Mouse (Mus musculus) ES-Bruce4 (cell line): ENCODE results near the gene Pdxp. TPM values are rescaled to one million over a fixed set of nuclear protein-coding genes. Genes with fewer than 3 reads are reported as not detected.

ENCODE experiments used
- H3K27ac ChIP-seq: 2 replicates; pipeline ENCODE4 v1.5.1; 2012; ENCODE audit warnings: low read length, inconsistent platforms; ENCODE audit not compliant: insufficient read depth
- H3K27me3 ChIP-seq: 2 replicates; pipeline ENCODE4 v1.6.1; 2012; ENCODE audit warnings: mild to moderate bottlenecking, low read length, inconsistent platforms; ENCODE audit not compliant: control insufficient read depth, poor library complexity, insufficient read depth, severe bottlenecking
- H3K36me3 ChIP-seq: 2 replicates; pipeline ENCODE4 v1.6.1; 2012; ENCODE audit warnings: inconsistent platforms, mild to moderate bottlenecking, low read length, moderate library complexity; ENCODE audit not compliant: control insufficient read depth, poor library complexity, insufficient read depth, severe bottlenecking
- H3K4me1 ChIP-seq: one replicate; pipeline ENCODE4 v1.8.1; 2011; ENCODE audit warnings: low read length; ENCODE audit not compliant: control insufficient read depth, insufficient read depth
- H3K4me3 ChIP-seq: 2 replicates; pipeline ENCODE4 v1.5.1; 2011; ENCODE audit warnings: low read depth, mild to moderate bottlenecking, low read length
- H3K9ac ChIP-seq: 2 replicates; pipeline ENCODE4 v1.6.1; 2012; ENCODE audit warnings: low read depth, mild to moderate bottlenecking, inconsistent platforms; ENCODE audit not compliant: poor library complexity, severe bottlenecking
- H3K9me3 ChIP-seq: replicated peaks from 2 replicates; pipeline ENCODE4 v1.6.1; 2012; ENCODE audit warnings: mild to moderate bottlenecking, low read length, inconsistent platforms; ENCODE audit not compliant: control insufficient read depth, poor library complexity, insufficient read depth, severe bottlenecking
- CTCF ChIP-seq: IDR thresholded peaks from one replicate; pipeline ENCODE4 v1.8.1; 2011; ENCODE audit warnings: low read depth, low read length
- EP300 ChIP-seq: IDR thresholded peaks from 2 replicates; pipeline ENCODE4 v1.6.1; 2011; ENCODE audit warnings: low read depth, low read length; ENCODE audit not compliant: insufficient read depth
- POLR2A ChIP-seq: IDR thresholded peaks from one replicate; pipeline ENCODE4 v1.8.1; 2011; ENCODE audit warnings: low read length; ENCODE audit not compliant: insufficient read depth
- polyA plus RNA-seq: library from polyadenylated mRNA; stranded (reverse); fragments of >200 nt; gene quantifications from 2 replicates; pipeline ENCODE4 v1.2.4, GENCODE M21; 2011; ENCODE audit warnings: low read depth; ENCODE audit not compliant: missing spikeins, insufficient read depth, insufficient read length

Pdxp gene
- polyA plus RNA-seq, 1 experiment = 22.8 TPM

DNA sequence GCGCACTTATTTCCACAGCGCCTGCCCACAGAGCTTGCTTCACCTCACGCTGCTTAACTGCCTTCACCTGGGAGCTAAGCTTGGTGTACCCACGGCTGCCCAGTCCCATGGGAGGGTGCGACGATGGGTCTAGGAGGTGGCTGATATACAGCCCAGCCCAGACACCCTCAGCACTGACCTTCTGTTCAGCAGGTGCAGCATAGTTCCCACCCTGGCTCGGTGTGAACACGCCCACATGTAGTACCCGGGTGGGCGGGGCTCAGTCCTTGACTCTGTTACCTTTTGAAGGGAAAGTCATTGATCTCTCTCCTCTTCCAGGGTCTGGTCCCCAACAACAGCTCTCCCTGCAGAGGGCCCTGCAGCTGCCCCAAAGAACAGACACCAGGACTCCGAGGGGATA is 45.8 kb downstream of the Pdxp start:
- no peaks in the 10 kb centered on the region for H3K36me3 ChIP-seq

DNA sequence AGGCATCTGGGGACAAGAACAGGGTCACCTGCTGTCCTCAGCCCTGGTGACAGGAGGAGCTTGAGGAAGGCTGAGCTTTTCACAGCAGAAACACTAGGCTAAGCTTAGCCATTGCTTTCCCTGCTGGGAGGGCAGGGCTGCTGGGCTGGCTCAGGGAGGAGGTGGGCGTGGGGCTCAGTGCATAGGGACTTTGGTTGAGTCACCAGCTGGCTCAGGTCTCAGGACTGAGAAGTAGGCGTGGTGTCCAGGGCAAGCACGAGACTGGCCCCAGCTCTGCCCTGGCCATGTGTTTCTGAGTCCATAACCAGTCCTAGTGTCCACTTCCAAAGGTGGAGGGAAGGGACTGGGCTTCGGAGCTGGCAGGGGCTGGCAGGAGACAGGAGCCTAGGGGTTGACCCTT is 46.4 kb downstream of the Pdxp start:
- Histone ChIP-seq H3K4me1 (no peaks in the 10 kb centered on the region), H3K9ac (no peak overlapping the region), H3K36me3 (no peaks in the 10 kb centered on the region), H3K27me3 (no peaks in the 10 kb centered on the region), H3K4me3 (no peak overlapping the region), H3K9me3 (no peaks in the 10 kb centered on the region), H3K27ac (no peak overlapping the region)
- TF ChIP-seq POLR2A = no peak
- TF ChIP-seq CTCF = no peak
- TF ChIP-seq EP300 = no peak

More for the DNA sequence above, 45.8 kb downstream of the Pdxp start:
- H3K4me1 ChIP-seq = no peaks in the 10 kb centered on the region
- no peaks in the 10 kb centered on the region for H3K27me3 ChIP-seq
- no peak overlapping the region for H3K9ac ChIP-seq
- TF ChIP-seq CTCF (no peak), POLR2A (no peak), EP300 (no peak)
- no peaks in the 10 kb centered on the region for H3K9me3 ChIP-seq
- H3K4me3 ChIP-seq = no peak overlapping the region
- H3K27ac ChIP-seq = no peak overlapping the region

DNA sequence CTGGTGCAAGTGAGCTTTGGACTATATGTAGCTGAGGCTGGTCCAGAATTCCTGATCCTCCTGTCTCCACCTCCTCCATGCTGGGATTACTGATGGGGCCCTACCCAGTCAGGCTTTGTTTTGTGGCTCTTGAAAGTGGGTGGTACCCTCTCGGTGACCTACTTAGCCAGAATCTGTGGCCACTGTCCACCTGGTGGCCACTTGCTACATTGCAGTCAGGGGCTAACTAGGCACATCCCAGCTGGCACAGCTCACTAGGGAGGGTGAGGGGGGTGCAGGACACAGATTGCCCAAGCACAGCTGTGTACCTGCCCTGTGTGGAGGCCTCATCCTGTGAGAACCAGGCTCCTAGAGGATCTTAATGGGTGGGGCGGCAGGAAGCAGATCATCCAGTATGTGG is 49.2 kb downstream of the Pdxp start:
- Histone ChIP-seq H3K9ac (no peak overlapping the region), H3K36me3 (no peaks in the 10 kb centered on the region), H3K27ac (no peak overlapping the region), H3K9me3 (no peaks in the 10 kb centered on the region), H3K4me3 (no peak overlapping the region), H3K27me3 (no peaks in the 10 kb centered on the region), H3K4me1 (no peaks in the 10 kb centered on the region)
- TF ChIP-seq POLR2A (no peak), EP300 (no peak), CTCF (peak; percentile 37)

Other genes starting within 250 kb of the Pdxp start
- 0.07 and 0.12 TPM in 2 replicates for gene Elfn2, start 195.1 kb upstream of the Pdxp start, polyA plus RNA-seq
- gene Mfng, start 140.4 kb upstream of the Pdxp start, polyA plus RNA-seq = 4.4 and 5.2 TPM in 2 replicates
- 19.6 and 21.5 TPM in 2 replicates for gene Card10, start 110.9 kb upstream of the Pdxp start, polyA plus RNA-seq
- gene Cdc42ep1, start 71.3 kb upstream of the Pdxp start, polyA plus RNA-seq = 9.2 and 10.5 TPM in 2 replicates
- 2.4 TPM in 1 of 2 replicates, not detected in the other for gene Lgals2, start 58.4 kb upstream of the Pdxp start, polyA plus RNA-seq
- 25.8 and 29.3 TPM in 2 replicates for gene Gga1, start 36.7 kb upstream of the Pdxp start, polyA plus RNA-seq
- gene Gm49510, start 14.3 kb upstream of the Pdxp start, polyA plus RNA-seq = not detected in 2 replicates
- 26.8 and 41.7 TPM in 2 replicates for gene Sh3bp1, start 14.2 kb upstream of the Pdxp start, polyA plus RNA-seq
- gene Lgals1, start 12.8 kb downstream of the Pdxp start, polyA plus RNA-seq = 225 and 232 TPM in 2 replicates
- gene Nol12, start 21.0 kb downstream of the Pdxp start, polyA plus RNA-seq = 42.3 and 45.1 TPM in 2 replicates
- gene Triobp, start 33.8 kb downstream of the Pdxp start, polyA plus RNA-seq = 49.5 and 57.1 TPM in 2 replicates
- 59.8 TPM in 2 replicates for gene H1f0, start 114.5 kb downstream of the Pdxp start, polyA plus RNA-seq
- gene Galr3, start 128.0 kb downstream of the Pdxp start, polyA plus RNA-seq = not detected in 2 replicates
- 16.6 and 18.2 TPM in 2 replicates for gene Ankrd54, start 149.0 kb downstream of the Pdxp start, polyA plus RNA-seq
- 598 and 608 TPM in 2 replicates for gene Eif3l, start 161.3 kb downstream of the Pdxp start, polyA plus RNA-seq
- 12.4 and 13.4 TPM in 2 replicates for gene Micall1, start 195.0 kb downstream of the Pdxp start, polyA plus RNA-seq
- gene Polr2f, start 227.1 kb downstream of the Pdxp start, polyA plus RNA-seq = 162 and 166 TPM in 2 replicates
- gene 1700088E04Rik, start 227.3 kb downstream of the Pdxp start, polyA plus RNA-seq = 1.4 TPM in 2 replicates